Mouse (Mus musculus): ENCODE measurements around the gene Ifitm1. TPM values are rescaled to one million over a fixed set of nuclear protein-coding genes. Genes with fewer than 3 reads are reported as not detected.

Ifitm1 gene
- total and polyA plus RNA-seq, 2 experiments from 2014 or later, result 24.0 to 39.5 TPM

DNA sequence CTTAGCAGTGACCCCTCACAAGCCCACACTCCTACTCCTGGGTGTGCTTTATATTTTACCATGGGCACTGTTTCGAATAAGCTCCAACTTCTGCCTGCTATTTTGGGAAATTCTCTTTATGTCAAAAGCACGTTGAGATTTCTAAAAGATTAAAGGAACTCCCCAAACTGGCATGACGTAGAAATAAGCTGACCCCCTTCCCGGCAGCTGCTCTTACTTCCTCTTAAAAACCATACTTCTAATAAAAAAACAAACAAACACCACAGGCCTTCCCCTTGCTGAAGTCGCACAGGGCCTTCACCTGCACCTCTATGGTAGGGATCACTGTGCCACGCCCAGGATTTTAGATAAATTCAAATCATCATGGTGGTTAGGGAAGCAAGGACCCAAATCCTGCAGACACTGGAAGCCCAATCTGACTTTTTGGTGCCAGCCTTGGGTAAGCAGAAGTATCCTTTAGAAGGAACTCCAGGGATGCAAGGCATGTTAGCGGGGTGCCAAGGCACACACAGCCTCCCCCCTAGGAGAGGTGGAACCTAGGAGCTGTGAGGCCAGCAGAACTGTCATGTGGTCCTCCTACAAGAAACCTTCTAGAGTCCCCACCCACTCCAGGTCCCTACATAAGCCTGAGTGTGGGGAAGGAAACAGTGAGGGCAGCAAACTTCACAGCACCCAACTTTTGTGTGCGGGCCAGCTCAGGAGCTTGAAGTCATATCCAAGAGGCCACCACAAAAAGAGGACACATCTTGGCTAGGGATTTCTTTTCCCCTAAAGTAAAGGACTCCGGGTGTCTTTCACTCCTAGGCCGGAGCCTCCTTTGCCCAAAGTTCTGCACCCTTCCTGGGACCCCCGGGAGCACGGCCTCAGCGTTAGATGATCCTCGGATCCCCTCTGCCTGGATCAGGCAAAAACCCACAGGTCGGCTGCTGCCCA, 13.0 kb upstream of the Ifitm1 start:
- no peak for DNase-seq (ENCODE audit: low spot score)
- no peaks in the 10 kb centered on the region for H3K27me3 ChIP-seq (ENCODE audit: insufficient read depth, low read length)
- H3K4me3 ChIP-seq (ENCODE audit: low read length), result no peak overlapping the region
- 68% methylated on average over 15 of the region's 15 CpGs for WGBS
- no peak for TF ChIP-seq CTCF (IDR thresholded peaks at IDR 0.05; ENCODE audit: low read depth)
- H3K9ac ChIP-seq (replicated peaks; ENCODE audit: low read length), result no peak overlapping the region
- H3K4me2 ChIP-seq (ENCODE audit: low read depth, low read length), result peak overlapping the region; percentile 61
- no peaks in the 10 kb centered on the region for H3K36me3 ChIP-seq (ENCODE audit: insufficient read depth, low read length)
- no peak overlapping the region for H3K27ac ChIP-seq
- H3K9me3 ChIP-seq (ENCODE audit: low read length), result no peaks in the 10 kb centered on the region
- ATAC-seq, result no peak
- H3K4me1 ChIP-seq (ENCODE audit: insufficient read depth, low read length), result peaks cover 4% of the 10 kb centered on the region; the same call in 1 of the 2 replicates

DNA sequence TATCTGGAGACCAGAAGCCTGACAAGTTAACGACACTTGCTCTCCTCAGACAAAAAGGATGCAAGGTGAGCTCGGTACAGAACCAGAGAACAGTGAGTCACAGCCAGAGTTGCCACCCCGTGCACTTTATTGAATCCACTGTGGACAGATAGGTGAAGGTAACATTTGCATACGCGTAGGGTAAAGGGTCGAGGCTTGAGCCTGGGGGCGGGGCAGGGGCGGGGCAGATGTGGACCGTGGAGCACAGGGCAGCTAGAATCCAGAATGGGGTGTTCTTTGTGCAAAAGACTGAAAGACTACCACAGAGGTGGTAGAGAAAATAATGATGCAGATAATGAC, 12.3 kb upstream of the Ifitm1 start:
- Histone ChIP-seq H3K27ac (no peak overlapping the region), H3K9me3 (ENCODE audit: low read length) (no peaks in the 10 kb centered on the region), H3K27me3 (ENCODE audit: insufficient read depth, low read length) (no peaks in the 10 kb centered on the region), H3K9ac (replicated peaks; ENCODE audit: low read length) (no peak overlapping the region), H3K4me3 (ENCODE audit: low read length) (peak overlapping the region; percentile 32; the same call in 1 of the 2 replicates), H3K4me2 (ENCODE audit: low read depth, low read length) (peak overlapping the region; percentile 61), H3K36me3 (ENCODE audit: insufficient read depth, low read length) (no peaks in the 10 kb centered on the region), H3K4me1 (ENCODE audit: insufficient read depth, low read length) (peaks cover 4% of the 10 kb centered on the region; the same call in 1 of the 2 replicates)
- no peak for TF ChIP-seq CTCF (IDR thresholded peaks at IDR 0.05; ENCODE audit: low read depth)
- 18% methylated on average over 9 of the region's 9 CpGs for WGBS
- DNase-seq (ENCODE audit: low spot score), result no peak
- ATAC-seq, result no peak

DNA sequence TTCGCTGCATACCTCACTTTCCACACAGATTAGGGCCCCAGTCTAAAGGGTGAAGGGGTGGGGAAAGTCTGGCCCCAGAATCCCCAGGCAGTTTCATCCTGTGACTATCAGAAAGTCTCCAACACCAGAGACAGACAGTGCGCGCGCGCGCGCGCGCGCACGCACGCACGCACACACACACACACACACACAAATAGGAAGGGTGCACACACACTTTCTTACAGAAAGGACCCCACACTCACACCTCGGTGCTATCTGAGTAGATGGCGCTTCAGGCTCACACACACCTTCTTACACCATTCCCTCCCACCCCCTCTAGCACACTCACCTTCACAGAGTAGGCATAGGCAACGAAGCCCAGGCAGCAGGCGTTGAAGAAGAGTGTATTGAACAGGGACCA, 11.7 kb upstream of the Ifitm1 start:
- Histone ChIP-seq H3K9ac (replicated peaks; ENCODE audit: low read length) (0 out of 2 replicates have a peak overlapping the region, but pooled peaks have one; percentile 37), H3K27me3 (ENCODE audit: insufficient read depth, low read length) (no peaks in the 10 kb centered on the region), H3K27ac (no peak overlapping the region), H3K9me3 (ENCODE audit: low read length) (no peaks in the 10 kb centered on the region), H3K4me2 (ENCODE audit: low read depth, low read length) (peak overlapping the region; percentile 61), H3K36me3 (ENCODE audit: insufficient read depth, low read length) (no peaks in the 10 kb centered on the region), H3K4me1 (ENCODE audit: insufficient read depth, low read length) (peaks cover 4% of the 10 kb centered on the region; the same call in 1 of the 2 replicates), H3K4me3 (ENCODE audit: low read length) (peak overlapping the region; percentile 32)
- peak; percentile 41; the same call in 1 of the 2 replicates for ATAC-seq
- 20% methylated on average over 17 of the region's 17 CpGs for WGBS
- DNase-seq (ENCODE audit: low spot score), result peak; percentile 45
- no peak for TF ChIP-seq CTCF (IDR thresholded peaks at IDR 0.05; ENCODE audit: low read depth)

DNA sequence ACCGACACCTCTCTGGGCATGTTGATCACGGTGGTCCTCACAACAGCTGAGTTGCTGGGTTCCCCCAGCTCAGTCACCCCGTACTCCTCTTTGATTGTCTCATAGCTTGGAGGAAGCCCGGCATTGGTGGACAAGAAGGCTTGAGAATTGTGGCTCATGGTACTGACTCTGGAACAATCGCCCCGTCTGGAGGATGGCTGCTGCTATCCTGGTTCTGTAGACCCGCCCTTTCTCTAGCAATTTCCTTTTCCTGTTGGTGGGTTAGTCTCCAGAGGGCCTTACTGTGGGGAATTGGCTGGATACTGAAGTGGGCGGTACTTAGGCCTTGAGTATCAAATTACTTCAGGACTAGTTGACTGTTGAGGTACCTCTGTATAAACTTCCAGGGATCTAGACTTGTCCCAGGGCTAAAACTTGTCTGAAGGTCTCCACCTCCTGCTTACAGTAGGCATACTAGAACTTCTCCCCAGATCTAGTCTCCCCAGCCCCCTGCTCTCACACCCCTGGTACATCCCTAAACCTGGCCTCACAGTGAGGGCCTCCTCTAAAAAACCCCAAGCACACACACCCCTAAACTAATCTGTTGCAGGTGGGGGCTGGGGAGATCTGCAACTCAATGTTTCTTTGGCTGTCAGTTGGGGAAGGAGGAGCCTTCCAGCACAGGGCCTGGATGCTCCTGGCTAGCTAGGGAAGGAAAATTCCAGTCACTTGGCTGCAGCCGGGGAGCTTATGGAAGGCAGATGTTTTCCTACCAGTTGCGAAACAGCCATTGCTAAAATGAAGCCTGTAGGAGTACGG, 11.1 kb upstream of the Ifitm1 start, which contains the start of the genes Gm45717 and Ifitm2:
TSS of gene Gm45717 (minus strand) at position 180 of the 798 bp plus-strand sequence.
TSS of gene Ifitm2 (minus strand) at position 230 of the 798 bp plus-strand sequence.
- 21% methylated on average over 11 of the region's 11 CpGs for WGBS
- ATAC-seq, result peak; percentile 83
- Histone ChIP-seq H3K4me3 (ENCODE audit: low read length) (peak within 1 kb of the TSS; percentile 32), H3K9me3 (ENCODE audit: low read length) (no peaks in the 10 kb centered on the region), H3K27ac (peak within 1 kb of the TSS; percentile 27; the same call in 1 of the 2 replicates), H3K27me3 (ENCODE audit: insufficient read depth, low read length) (no peaks in the 10 kb centered on the region), H3K36me3 (ENCODE audit: insufficient read depth, low read length) (no peaks in the 10 kb centered on the region), H3K4me2 (ENCODE audit: low read depth, low read length) (peak within 1 kb of the TSS; percentile 61), H3K9ac (replicated peaks; ENCODE audit: low read length) (0 out of 2 replicates have a peak within 1 kb of the TSS, but pooled peaks have one; percentile 37), H3K4me1 (ENCODE audit: insufficient read depth, low read length) (peaks cover 3% of the 10 kb centered on the region; the same call in 1 of the 2 replicates)
- peak; percentile 64 for DNase-seq (ENCODE audit: low spot score)
- TF ChIP-seq CTCF (IDR thresholded peaks at IDR 0.05; ENCODE audit: low read depth), result no peak

DNA sequence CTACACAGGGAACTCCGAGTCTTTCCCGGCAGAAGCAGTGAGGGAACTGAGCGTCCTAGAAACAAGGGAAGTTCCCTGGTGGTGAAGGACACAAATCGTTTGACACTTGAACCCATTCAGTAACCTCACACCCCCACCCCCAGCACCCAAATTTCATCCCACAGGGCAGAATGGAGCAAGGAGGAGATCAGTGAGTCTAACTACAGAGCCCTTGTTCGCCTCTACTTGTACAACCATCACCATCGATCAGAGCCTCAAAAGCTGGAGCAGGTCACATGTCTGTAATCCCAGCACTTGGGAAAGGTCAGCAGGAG, 10.5 kb upstream of the Ifitm1 start:
- 55% methylated on average over 6 of the region's 6 CpGs for WGBS
- no peaks in the 10 kb centered on the region for H3K9me3 ChIP-seq (ENCODE audit: low read length)
- H3K4me1 ChIP-seq (ENCODE audit: insufficient read depth, low read length), result no peaks in the 10 kb centered on the region; the same call in 1 of the 2 replicates
- H3K4me2 ChIP-seq (ENCODE audit: low read depth, low read length), result no peak overlapping the region
- no peak for ATAC-seq
- no peak overlapping the region for H3K27ac ChIP-seq
- no peak overlapping the region for H3K9ac ChIP-seq (replicated peaks; ENCODE audit: low read length)
- no peaks in the 10 kb centered on the region for H3K27me3 ChIP-seq (ENCODE audit: insufficient read depth, low read length)
- no peaks in the 10 kb centered on the region for H3K36me3 ChIP-seq (ENCODE audit: insufficient read depth, low read length)
- no peak overlapping the region for H3K4me3 ChIP-seq (ENCODE audit: low read length)
- TF ChIP-seq CTCF (IDR thresholded peaks at IDR 0.05; ENCODE audit: low read depth), result no peak
- DNase-seq (ENCODE audit: low spot score), result no peak

DNA sequence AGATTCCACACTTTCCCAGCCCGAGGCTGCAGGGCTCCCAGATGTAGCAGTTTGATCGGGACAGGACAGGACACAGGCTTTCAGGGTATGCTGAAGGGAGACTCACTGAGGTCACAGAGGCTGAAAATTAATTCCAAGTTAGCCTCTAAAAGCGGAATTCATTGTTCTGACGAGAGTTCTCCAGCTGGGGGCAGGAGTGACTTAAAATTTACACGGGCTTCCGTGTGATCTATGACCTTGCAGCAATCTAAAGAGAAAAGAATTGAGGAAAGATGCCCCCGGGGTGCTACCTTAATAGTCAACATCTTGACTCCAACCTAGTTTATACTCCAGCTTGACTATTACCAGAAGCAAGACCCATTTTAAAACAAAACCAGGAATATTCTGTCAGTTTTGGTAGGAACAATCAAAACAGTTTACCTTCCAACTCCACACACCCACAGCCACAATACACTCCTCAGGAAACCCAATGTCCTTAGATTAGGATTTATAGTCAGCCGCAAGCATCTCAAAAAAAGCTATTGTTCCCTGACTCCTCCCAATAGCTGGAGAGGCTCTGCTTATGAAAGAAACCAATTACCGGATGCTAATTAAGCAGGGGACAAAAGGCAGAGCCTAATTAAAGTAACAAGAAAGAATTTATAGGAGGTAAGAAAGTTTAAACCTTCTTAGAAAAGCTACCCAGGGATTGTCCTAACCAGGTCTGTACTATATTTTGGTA, 7.7 kb upstream of the Ifitm1 start:
- DNase-seq (ENCODE audit: low spot score) (peak; percentile 71), ATAC-seq (no peak)
- no peak overlapping the region for H3K27ac ChIP-seq
- H3K4me1 ChIP-seq (ENCODE audit: insufficient read depth, low read length), result no peaks in the 10 kb centered on the region; the same call in 1 of the 2 replicates
- no peak overlapping the region for H3K4me3 ChIP-seq (ENCODE audit: low read length)
- H3K4me2 ChIP-seq (ENCODE audit: low read depth, low read length), result no peak overlapping the region
- TF ChIP-seq CTCF (IDR thresholded peaks at IDR 0.05; ENCODE audit: low read depth), result peak; percentile 60
- WGBS, result 7% methylated on average over 9 of the region's 9 CpGs
- H3K9me3 ChIP-seq (ENCODE audit: low read length), result no peaks in the 10 kb centered on the region
- H3K9ac ChIP-seq (replicated peaks; ENCODE audit: low read length), result no peak overlapping the region
- no peaks in the 10 kb centered on the region for H3K36me3 ChIP-seq (ENCODE audit: insufficient read depth, low read length)
- no peaks in the 10 kb centered on the region for H3K27me3 ChIP-seq (ENCODE audit: insufficient read depth, low read length)

All from hindbrain, postnatal 0 days (tissue).